Mouse (Mus musculus) spleen, adult 12 weeks (tissue): ENCODE measurements around the gene Cat.
A peak's percentile ranks its signal among the peaks of the same experiment; 100 is the strongest.

Experiments used
- DNase-seq: peaks from one replicate; pipeline ENCODE4 v3.0.0; 2022; ENCODE audit warnings: low spot score

The Cat gene

GRCm38 (mm10) chr2:103484617-103485401 lies at the start of gene Cat:
Cat (minus strand) TSS chr2:103485160.
- peak; percentile 85 for DNase-seq

GRCm38 (mm10) chr2:103525596-103525995 lies 40.6 kb upstream of the Cat start:
- no peak for DNase-seq

GRCm38 (mm10) chr2:103516472-103516871 lies 31.5 kb upstream of the Cat start:
- DNase-seq, result no peak

GRCm38 (mm10) chr2:103515513-103516180 lies 30.7 kb upstream of the Cat start:
- no peak for DNase-seq

- no peak for DNase-seq
Observed at GRCm38 (mm10) chr2:103512066-103512795, 27.3 kb upstream of the Cat start.

GRCm38 (mm10) chr2:103511631-103512030 lies 26.7 kb upstream of the Cat start:
- no peak for DNase-seq

- no peak for DNase-seq
Observed at GRCm38 (mm10) chr2:103511042-103511441, 26.1 kb upstream of the Cat start.

GRCm38 (mm10) chr2:103507651-103508050 lies 22.7 kb upstream of the Cat start:
- no peak for DNase-seq

GRCm38 (mm10) chr2:103505956-103506355 lies 21.0 kb upstream of the Cat start:
- no peak for DNase-seq

- DNase-seq, result no peak
Observed at GRCm38 (mm10) chr2:103504463-103504862, 19.5 kb upstream of the Cat start.

GRCm38 (mm10) chr2:103500769-103501168 lies 15.8 kb upstream of the Cat start:
- no peak for DNase-seq

- DNase-seq, result no peak
Observed at GRCm38 (mm10) chr2:103495633-103496418, 10.9 kb upstream of the Cat start.

- DNase-seq, result no peak
Observed at GRCm38 (mm10) chr2:103493827-103494226, 8.9 kb upstream of the Cat start.

- no peak for DNase-seq
Observed at GRCm38 (mm10) chr2:103492526-103492925, 7.6 kb upstream of the Cat start.

GRCm38 (mm10) chr2:103483986-103484520 lies 907 bp downstream of the Cat start:
- peak; percentile 16 for DNase-seq

GRCm38 (mm10) chr2:103483289-103483985 lies 1.5 kb downstream of the Cat start:
- DNase-seq, result no peak

GRCm38 (mm10) chr2:103481314-103482231 lies 3.4 kb downstream of the Cat start:
- no peak for DNase-seq

- DNase-seq, result no peak
Observed at GRCm38 (mm10) chr2:103480871-103481270, 4.1 kb downstream of the Cat start.

GRCm38 (mm10) chr2:103480240-103480639 lies 4.7 kb downstream of the Cat start:
- peak; percentile 33 for DNase-seq

GRCm38 (mm10) chr2:103478326-103478725 lies 6.6 kb downstream of the Cat start:
- DNase-seq, result no peak
